Mouse (Mus musculus) megakaryocyte, embryonic 14.5 days (primary cell): Measurements from ENCODE around the gene Plekha4. TPM values are rescaled to one million over a fixed set of nuclear protein-coding genes. Genes with fewer than 3 reads are reported as not detected.
"Not testable (repeated sequence)": the region's sequence is repeated elsewhere in the genome, so short reads cannot be mapped to it uniquely, and the experiment has no call there.

Source experiments
- H3K27me3 ChIP-seq: replicated peaks from 2 replicates; pipeline ENCODE3; 2012; ENCODE audit warnings: inconsistent platforms
- H3K36me3 ChIP-seq: replicated peaks from 2 replicates; pipeline ENCODE3; 2012; ENCODE audit warnings: low read length, inconsistent platforms, mixed read lengths
- H3K4me1 ChIP-seq: 2 replicates; pipeline ENCODE4 v1.6.1; 2012; ENCODE audit warnings: inconsistent platforms
- H3K4me3 ChIP-seq: replicated peaks from 2 replicates; pipeline ENCODE3; 2012; ENCODE audit warnings: moderate library complexity, mild to moderate bottlenecking, inconsistent platforms
- H3K9me3 ChIP-seq: 2 replicates; pipeline ENCODE4 v1.6.1; 2012; ENCODE audit warnings: inconsistent platforms
- FLI1 ChIP-seq: IDR thresholded peaks from 2 replicates; pipeline ENCODE4 v1.6.1; 2012; ENCODE audit warnings: low read length, inconsistent platforms, mixed read lengths
- GATA1 ChIP-seq: IDR thresholded peaks from 3 replicates; pipeline ENCODE4 v1.6.1; 2012; ENCODE audit warnings: mixed read lengths, low read length, inconsistent platforms, borderline replicate concordance
- polyA plus RNA-seq: library from polyadenylated mRNA; stranded (reverse); fragments of >175 nt; gene quantifications from 2 replicates; pipeline ENCODE4 v1.2.3, GENCODE M21; 2012; ENCODE audit warnings: low replicate concordance; ENCODE audit not compliant: insufficient read depth

Plekha4 gene
- polyA plus RNA-seq, 1 experiment = 2.9 TPM

GRCm38 (mm10) chr7:45521728-45522184 is 4.4 kb upstream of the Plekha4 start:
- H3K9me3 ChIP-seq = no peaks in the 10 kb centered on the region
- peaks cover 59% of the 10 kb centered on the region for H3K4me1 ChIP-seq
- H3K36me3 ChIP-seq = peaks cover 33% of the 10 kb centered on the region
- no peaks in the 10 kb centered on the region for H3K27me3 ChIP-seq
- H3K4me3 ChIP-seq = peak overlapping the region; percentile 92
- no peak for TF ChIP-seq FLI1
- no peak for TF ChIP-seq GATA1

- Histone ChIP-seq H3K4me1 (peaks cover 63% of the 10 kb centered on the region), H3K4me3 (peak overlapping the region; percentile 92), H3K27me3 (no peaks in the 10 kb centered on the region), H3K9me3 (no peaks in the 10 kb centered on the region), H3K36me3 (peaks cover 33% of the 10 kb centered on the region)
- TF ChIP-seq GATA1 (no peak), FLI1 (no peak)
These were observed 3.9 kb upstream of the Plekha4 start for GRCm38 (mm10) chr7:45522194-45522752.

- peaks cover 65% of the 10 kb centered on the region for H3K4me1 ChIP-seq
- H3K9me3 ChIP-seq = no peaks in the 10 kb centered on the region
- peaks cover 33% of the 10 kb centered on the region for H3K36me3 ChIP-seq
- TF ChIP-seq GATA1 (no peak), FLI1 (no peak)
- H3K27me3 ChIP-seq = no peaks in the 10 kb centered on the region
- peak overlapping the region; percentile 92 for H3K4me3 ChIP-seq
These were observed 3.0 kb upstream of the Plekha4 start for GRCm38 (mm10) chr7:45522957-45523676.

- Histone ChIP-seq H3K9me3 (no peaks in the 10 kb centered on the region), H3K36me3 (peaks cover 33% of the 10 kb centered on the region), H3K4me1 (peaks cover 67% of the 10 kb centered on the region), H3K4me3 (peak overlapping the region; percentile 92), H3K27me3 (no peaks in the 10 kb centered on the region)
- TF ChIP-seq FLI1 = no peak
- no peak for TF ChIP-seq GATA1
These were observed 2.4 kb upstream of the Plekha4 start for GRCm38 (mm10) chr7:45523678-45524170.

GRCm38 (mm10) chr7:45524841-45525621 is 1.1 kb upstream of the Plekha4 start:
- peak overlapping the region; percentile 99 for H3K4me3 ChIP-seq
- TF ChIP-seq GATA1 (peak; percentile 97), FLI1 (no peak)
- H3K9me3 ChIP-seq = no peaks in the 10 kb centered on the region
- peaks cover 33% of the 10 kb centered on the region for H3K36me3 ChIP-seq
- H3K4me1 ChIP-seq = peaks cover 70% of the 10 kb centered on the region
- H3K27me3 ChIP-seq = peaks cover 2% of the 10 kb centered on the region

- Histone ChIP-seq H3K36me3 (peaks cover 31% of the 10 kb centered on the region), H3K4me3 (peak overlapping the region; percentile 99), H3K27me3 (peaks cover 9% of the 10 kb centered on the region), H3K4me1 (peaks cover 67% of the 10 kb centered on the region), H3K9me3 (no peaks in the 10 kb centered on the region)
- no peak for TF ChIP-seq FLI1
- no peak for TF ChIP-seq GATA1
These were observed 467 bp downstream of the Plekha4 start for GRCm38 (mm10) chr7:45526474-45527120.

- H3K27me3 ChIP-seq, H3K9me3 ChIP-seq: not testable (repeated sequence)
- H3K4me3 ChIP-seq = peak overlapping the region; percentile 99
- peaks cover 61% of the 10 kb centered on the region for H3K4me1 ChIP-seq
- H3K36me3 ChIP-seq = peaks cover 30% of the 10 kb centered on the region
These were observed 1.0 kb downstream of the Plekha4 start for GRCm38 (mm10) chr7:45527169-45527568.

- Histone ChIP-seq H3K4me3 (peak overlapping the region; percentile 71), H3K9me3 (no peaks in the 10 kb centered on the region), H3K4me1 (peaks cover 41% of the 10 kb centered on the region), H3K27me3 (peaks cover 20% of the 10 kb centered on the region), H3K36me3 (peaks cover 9% of the 10 kb centered on the region)
- TF ChIP-seq GATA1 (no peak), FLI1 (no peak)
These were observed 3.3 kb downstream of the Plekha4 start for GRCm38 (mm10) chr7:45529461-45529860.

GRCm38 (mm10) chr7:45530643-45531042 is 4.5 kb downstream of the Plekha4 start:
- H3K27me3 ChIP-seq = peaks cover 21% of the 10 kb centered on the region
- H3K4me3 ChIP-seq = no peak overlapping the region
- TF ChIP-seq GATA1 (no peak), FLI1 (no peak)
- H3K4me1 ChIP-seq = peaks cover 42% of the 10 kb centered on the region
- H3K36me3 ChIP-seq = no peaks in the 10 kb centered on the region
- no peaks in the 10 kb centered on the region for H3K9me3 ChIP-seq

- no peak overlapping the region for H3K4me3 ChIP-seq
- peaks cover 4% of the 10 kb centered on the region for H3K9me3 ChIP-seq
- H3K27me3 ChIP-seq = peaks cover 33% of the 10 kb centered on the region
- H3K36me3 ChIP-seq = no peaks in the 10 kb centered on the region
- TF ChIP-seq FLI1 (no peak), GATA1 (no peak)
- peaks cover 23% of the 10 kb centered on the region for H3K4me1 ChIP-seq
These were observed 9.5 kb downstream of the Plekha4 start for GRCm38 (mm10) chr7:45535676-45536075.
